Mouse (Mus musculus) midbrain, embryonic 11.5 days (tissue): ENCODE measurements around the gene 4930524J08Rik. TPM values are rescaled to one million over a fixed set of nuclear protein-coding genes. Genes with fewer than 3 reads are reported as not detected.

Experiments
- ATAC-seq: fragments of 200-750 bp; cut with Nextera tagmentation; 2 replicates; pipeline ENCODE4 v1.8.0; 2017; ENCODE audit warnings: moderate TSS enrichment, moderate library complexity; ENCODE audit not compliant: low FRiP score
- DNase-seq: peaks from one replicate; pipeline ENCODE4 v3.0.0; 2015; ENCODE audit warnings: low spot score; ENCODE audit errors: missing footprints
- H3K27ac ChIP-seq: fragments of 300-500 bp; sonication (generic); 2 replicates; pipeline ENCODE4 v1.5.1; 2014; ENCODE audit warnings: low read depth, low read length
- H3K27me3 ChIP-seq: fragments of 300-500 bp; sonication (generic); 2 replicates; pipeline ENCODE4 v1.6.1; 2014; ENCODE audit warnings: mild to moderate bottlenecking, low read length, moderate library complexity, mixed read lengths; ENCODE audit not compliant: control insufficient read depth, insufficient read depth
- H3K36me3 ChIP-seq: fragments of 300-500 bp; sonication (generic); 2 replicates; pipeline ENCODE4 v1.6.1; 2014; ENCODE audit warnings: mild to moderate bottlenecking, low read length, moderate library complexity, mixed read lengths; ENCODE audit not compliant: control insufficient read depth, insufficient read depth
- H3K4me1 ChIP-seq: fragments of 300-500 bp; sonication (generic); 2 replicates; pipeline ENCODE4 v1.6.1; 2014; ENCODE audit warnings: low read length; ENCODE audit not compliant: control insufficient read depth, insufficient read depth
- H3K4me2 ChIP-seq: fragments of 300-500 bp; sonication (generic); 2 replicates; pipeline ENCODE4 v1.6.1; 2014; ENCODE audit warnings: mild to moderate bottlenecking, moderate library complexity
- H3K4me3 ChIP-seq: fragments of 300-500 bp; sonication (generic); 2 replicates; pipeline ENCODE4 v1.5.1; 2014; ENCODE audit warnings: low read depth, low read length
- H3K9ac ChIP-seq: fragments of 300-500 bp; sonication (generic); 2 replicates; pipeline ENCODE4 v1.6.1; 2014; ENCODE audit warnings: low read length
- H3K9me3 ChIP-seq: fragments of 300-500 bp; sonication (generic); 2 replicates; pipeline ENCODE4 v1.6.1; 2016; ENCODE audit warnings: low read length; ENCODE audit not compliant: control insufficient read depth
- WGBS: fragments of 180-500 bp; shearing (Covaris S2); extraction: QIAGEN DNeasy Blood & Tissue Kit; methylation state at CpG from one replicate; pipeline ENCODE4 v1.1.7; 2014; 5-methylcytosine and 5-hydroxymethylcytosine counted together
- polyA plus RNA-seq: library from polyadenylated mRNA; unstranded; fragments of >200 nt; fragmentation: Nextera tagmentation; extraction: Ambion mirVana; gene quantifications from 2 replicates; pipeline ENCODE4 v1.2.1, GENCODE M21; 2014

The 4930524J08Rik gene
- polyA plus RNA-seq, 1 experiment from 2014 or later: 2.0 TPM

DNA sequence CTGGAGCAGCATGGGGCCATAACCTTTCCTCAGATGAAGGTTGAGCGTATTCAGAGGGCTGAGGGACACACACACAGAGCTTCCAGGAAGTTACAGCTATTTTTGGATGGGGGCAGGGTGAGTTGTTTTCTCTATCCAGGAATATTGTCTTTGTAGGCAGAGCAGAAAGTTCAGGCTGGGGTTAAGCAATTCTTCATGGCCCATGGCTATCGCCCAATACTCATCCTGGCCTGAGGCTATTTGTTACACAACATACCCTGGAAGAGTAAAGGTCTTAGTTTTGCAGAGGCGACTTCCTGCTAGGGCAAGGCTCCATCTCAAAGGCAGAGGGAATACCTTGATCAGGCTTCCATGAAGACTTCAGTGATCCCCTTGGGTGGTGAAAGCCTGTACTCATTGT, 15.3 kb downstream of the 4930524J08Rik start:
- H3K4me2 ChIP-seq: no peak overlapping the region
- H3K4me1 ChIP-seq: no peaks in the 10 kb centered on the region
- ATAC-seq (no peak), DNase-seq (peak; percentile 53)
- H3K27me3 ChIP-seq: no peaks in the 10 kb centered on the region
- no peaks in the 10 kb centered on the region for H3K36me3 ChIP-seq
- WGBS: 77% methylated on average over 3 of the region's 3 CpGs
- no peak overlapping the region for H3K4me3 ChIP-seq
- H3K9me3 ChIP-seq: no peaks in the 10 kb centered on the region; the same call in 1 of the 2 replicates
- H3K9ac ChIP-seq: no peak overlapping the region
- H3K27ac ChIP-seq: no peak overlapping the region

DNA sequence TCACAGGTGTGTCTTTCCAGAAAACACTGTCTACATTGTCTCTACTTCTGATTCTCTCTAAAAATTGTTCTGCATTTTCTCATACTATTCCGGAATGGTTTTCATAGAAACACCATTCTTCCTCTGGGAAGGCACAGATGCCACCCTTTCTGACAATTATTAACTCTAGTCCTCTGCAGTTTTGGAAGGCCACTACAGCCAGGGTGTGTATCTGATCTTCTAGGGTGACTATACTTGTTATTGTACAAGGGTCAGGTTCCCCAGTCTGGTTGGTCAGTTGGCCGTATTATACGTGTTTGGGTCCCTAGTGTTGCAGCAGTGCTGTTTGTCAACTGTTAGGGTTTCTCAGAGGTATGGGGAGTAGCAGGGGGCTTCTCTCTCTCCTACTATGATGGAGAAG, 15.8 kb downstream of the 4930524J08Rik start:
- Histone ChIP-seq H3K9me3 (no peaks in the 10 kb centered on the region; the same call in 1 of the 2 replicates), H3K27ac (no peak overlapping the region), H3K4me1 (no peaks in the 10 kb centered on the region), H3K36me3 (no peaks in the 10 kb centered on the region), H3K9ac (no peak overlapping the region), H3K4me2 (no peak overlapping the region), H3K4me3 (no peak overlapping the region), H3K27me3 (no peaks in the 10 kb centered on the region)
- no peak for ATAC-seq
- 88% methylated on average over 3 of the region's 3 CpGs for WGBS
- peak; percentile 14 for DNase-seq

DNA sequence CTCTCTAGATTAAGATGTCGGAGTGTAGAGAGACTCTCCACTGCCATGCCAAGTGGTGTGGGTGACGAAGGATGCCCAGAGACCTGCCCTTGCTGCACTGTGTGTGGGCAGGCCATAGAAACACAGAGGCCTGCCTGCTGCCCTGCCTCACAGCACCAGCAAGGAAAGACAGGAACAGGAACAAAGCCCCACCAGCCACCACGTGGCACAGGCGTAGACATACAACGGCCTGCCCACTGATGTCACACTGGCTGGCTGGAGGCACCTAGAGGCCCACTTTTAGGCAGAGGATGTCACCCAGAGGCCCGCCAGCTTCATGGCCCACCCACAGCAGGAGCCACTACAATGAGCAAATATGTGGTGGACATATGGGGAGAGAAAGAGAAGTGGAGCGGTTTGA, 21.2 kb downstream of the 4930524J08Rik start:
- H3K9me3 ChIP-seq: no peaks in the 10 kb centered on the region; the same call in 1 of the 2 replicates
- no peak overlapping the region for H3K4me2 ChIP-seq
- DNase-seq (no peak), ATAC-seq (no peak)
- H3K4me3 ChIP-seq: no peak overlapping the region
- no peaks in the 10 kb centered on the region for H3K27me3 ChIP-seq
- H3K27ac ChIP-seq: no peak overlapping the region
- 76% methylated on average over 7 of the region's 7 CpGs for WGBS
- no peaks in the 10 kb centered on the region for H3K36me3 ChIP-seq
- H3K9ac ChIP-seq: no peak overlapping the region
- no peaks in the 10 kb centered on the region for H3K4me1 ChIP-seq

DNA sequence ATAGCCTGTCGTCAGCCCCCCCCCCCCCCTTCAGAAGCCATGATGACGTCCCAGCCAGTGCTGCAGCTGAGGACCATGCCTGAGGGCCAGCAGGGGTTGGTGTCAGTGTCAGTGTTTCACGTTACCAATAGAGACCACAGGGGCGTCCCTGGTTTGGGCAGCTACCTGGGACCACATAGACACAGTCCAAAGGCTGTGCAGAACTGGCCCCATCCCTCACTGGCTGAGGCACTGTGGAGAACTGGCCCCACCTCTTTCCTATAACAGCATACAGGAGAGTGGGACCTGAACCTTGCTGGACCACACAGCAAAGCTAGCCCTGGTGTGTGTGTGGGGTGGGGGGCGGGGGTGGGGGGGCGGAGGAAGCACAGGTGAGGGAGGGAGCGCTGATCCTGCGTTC, 21.6 kb downstream of the 4930524J08Rik start:
- DNase-seq (no peak), ATAC-seq (no peak)
- no peaks in the 10 kb centered on the region for H3K36me3 ChIP-seq
- H3K27me3 ChIP-seq: no peaks in the 10 kb centered on the region
- H3K27ac ChIP-seq: no peak overlapping the region
- no peak overlapping the region for H3K9ac ChIP-seq
- H3K4me2 ChIP-seq: no peak overlapping the region
- no peaks in the 10 kb centered on the region for H3K4me1 ChIP-seq
- no peak overlapping the region for H3K4me3 ChIP-seq
- 47% methylated on average over 8 of the region's 8 CpGs for WGBS
- no peaks in the 10 kb centered on the region; the same call in 1 of the 2 replicates for H3K9me3 ChIP-seq

DNA sequence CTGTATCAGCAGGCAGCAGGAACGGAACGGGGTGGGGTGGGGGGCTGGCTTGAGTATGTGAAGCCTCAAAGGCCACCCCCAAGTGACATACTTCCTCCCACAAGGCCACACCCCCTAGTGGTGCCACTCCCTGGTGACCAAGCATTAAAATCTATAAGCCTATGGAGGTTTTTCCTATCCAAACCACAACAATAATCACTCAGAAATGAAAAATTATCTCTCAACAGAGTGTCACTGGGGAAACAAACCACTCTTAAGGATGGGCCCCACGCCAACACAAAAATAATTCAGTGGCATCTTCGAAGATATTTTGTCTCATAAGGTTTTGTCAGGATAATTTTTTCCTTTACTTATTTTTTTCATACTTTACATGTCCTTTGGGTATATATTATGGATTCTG, 25.0 kb downstream of the 4930524J08Rik start:
- DNase-seq (no peak), ATAC-seq (no peak)
- Histone ChIP-seq H3K9me3 (no peaks in the 10 kb centered on the region), H3K9ac (no peak overlapping the region), H3K4me2 (no peak overlapping the region), H3K27ac (no peak overlapping the region), H3K4me1 (no peaks in the 10 kb centered on the region), H3K36me3 (no peaks in the 10 kb centered on the region), H3K27me3 (no peaks in the 10 kb centered on the region), H3K4me3 (no peak overlapping the region)
- WGBS: 87% methylated on average over 4 of the region's 4 CpGs

DNA sequence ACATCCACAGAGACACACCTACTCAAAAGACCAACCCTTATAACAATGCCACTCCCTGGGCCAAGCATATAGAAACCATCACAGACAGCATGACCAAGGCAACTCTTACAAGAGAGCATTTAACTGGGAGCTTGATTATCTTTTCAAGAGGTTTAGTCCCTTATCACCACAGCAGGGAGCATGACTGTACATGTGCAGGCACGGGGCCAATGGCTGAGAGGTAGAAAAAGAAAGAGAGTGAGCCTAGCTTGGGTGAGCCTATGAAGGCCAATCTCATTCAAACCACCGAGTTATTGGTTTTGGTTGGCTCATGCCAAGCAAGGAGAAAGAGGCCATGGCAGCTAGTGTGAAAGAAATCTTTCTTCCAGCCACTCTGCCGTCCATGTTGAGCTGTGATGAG, 26.6 kb downstream of the 4930524J08Rik start:
- DNase-seq: no peak
- no peak for ATAC-seq
- no peak overlapping the region for H3K9ac ChIP-seq
- no peaks in the 10 kb centered on the region for H3K9me3 ChIP-seq
- H3K27me3 ChIP-seq: no peaks in the 10 kb centered on the region
- H3K4me1 ChIP-seq: no peaks in the 10 kb centered on the region
- no peak overlapping the region for H3K4me2 ChIP-seq
- H3K36me3 ChIP-seq: no peaks in the 10 kb centered on the region
- no peak overlapping the region for H3K27ac ChIP-seq
- no peak overlapping the region for H3K4me3 ChIP-seq
- 80% methylated on average over 3 of the region's 3 CpGs for WGBS

DNA sequence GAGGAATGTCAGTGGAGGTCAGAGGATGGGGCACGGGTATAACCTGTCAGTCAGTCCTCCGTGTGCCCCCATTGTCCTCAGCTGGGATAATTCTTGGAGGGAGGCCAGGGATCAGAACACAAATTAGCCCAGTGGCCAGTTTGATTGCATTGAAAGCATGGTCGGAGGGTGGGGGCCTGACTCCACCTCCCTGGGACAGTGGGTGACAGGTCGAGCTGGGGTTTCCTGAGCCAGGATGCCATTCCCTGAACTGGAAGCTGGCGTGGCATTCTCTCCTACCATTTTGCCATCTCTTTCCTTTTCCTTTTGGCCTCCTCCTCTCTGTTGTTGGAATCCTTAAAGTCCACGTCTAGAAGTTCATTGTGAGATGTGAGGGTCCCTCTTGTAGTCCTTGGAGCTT, 27.0 kb downstream of the 4930524J08Rik start:
- Histone ChIP-seq H3K27ac (no peak overlapping the region), H3K36me3 (no peaks in the 10 kb centered on the region), H3K4me1 (no peaks in the 10 kb centered on the region), H3K4me2 (no peak overlapping the region), H3K4me3 (no peak overlapping the region), H3K9me3 (no peaks in the 10 kb centered on the region), H3K27me3 (no peaks in the 10 kb centered on the region), H3K9ac (no peak overlapping the region)
- DNase-seq (no peak), ATAC-seq (no peak)
- 86% methylated on average over 6 of the region's 6 CpGs for WGBS

DNA sequence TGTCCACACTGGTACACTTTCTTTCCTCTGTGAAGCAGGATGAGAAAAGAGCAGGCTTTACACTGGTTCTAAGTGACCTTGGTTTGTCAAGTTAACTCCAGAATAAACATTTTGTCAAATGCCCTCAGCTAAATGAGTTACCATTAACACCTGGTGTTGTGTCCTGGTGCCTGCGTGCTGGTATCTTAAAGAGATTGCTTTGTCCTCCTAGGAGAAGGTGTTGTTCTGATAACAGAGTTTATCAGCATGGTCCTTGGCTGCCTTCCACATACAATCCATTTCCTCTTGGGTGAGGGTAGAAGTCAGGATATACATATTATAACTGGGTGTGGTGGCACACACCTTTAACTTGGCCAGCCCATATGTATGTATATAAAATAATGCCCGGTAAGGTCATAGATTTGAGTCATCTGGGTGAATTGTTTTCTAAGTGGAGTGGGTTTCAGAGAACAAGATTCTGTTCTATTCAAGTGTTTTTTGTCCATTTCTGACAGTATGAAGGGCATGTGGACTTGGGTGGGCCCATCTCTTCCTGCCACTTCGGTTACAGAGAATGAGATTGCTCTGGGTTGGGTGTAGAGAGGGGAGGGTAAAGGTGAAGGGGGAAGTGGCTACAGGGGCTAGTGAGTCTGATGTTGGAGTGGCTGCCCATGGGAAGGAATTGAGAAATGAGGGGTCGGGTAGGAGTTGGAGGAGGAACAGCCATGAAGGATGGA, 27.6 kb downstream of the 4930524J08Rik start:
- no peak for ATAC-seq
- WGBS: 93% methylated on average over 4 of the region's 4 CpGs
- no peaks in the 10 kb centered on the region for H3K4me1 ChIP-seq
- no peaks in the 10 kb centered on the region for H3K9me3 ChIP-seq
- H3K4me3 ChIP-seq: no peak overlapping the region
- H3K27ac ChIP-seq: no peak overlapping the region
- no peaks in the 10 kb centered on the region for H3K27me3 ChIP-seq
- H3K36me3 ChIP-seq: no peaks in the 10 kb centered on the region
- DNase-seq: no peak
- no peak overlapping the region for H3K9ac ChIP-seq
- H3K4me2 ChIP-seq: no peak overlapping the region

DNA sequence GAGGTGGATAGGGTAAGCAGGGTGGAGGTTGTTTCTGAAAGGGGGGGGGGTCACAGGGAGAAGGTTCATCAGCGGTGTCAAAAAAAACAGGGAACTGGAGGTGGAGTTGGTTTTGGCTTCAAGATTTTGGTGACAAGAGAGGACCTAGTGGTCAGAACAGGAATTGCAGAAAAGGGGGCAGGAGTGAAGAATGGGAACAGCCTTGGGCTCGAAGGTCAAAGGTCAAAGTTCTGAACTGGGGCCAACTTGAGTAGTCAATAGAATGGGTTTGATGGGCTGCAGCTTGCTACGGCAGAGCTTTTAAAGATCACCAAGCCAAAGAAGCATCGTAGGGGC, 28.1 kb downstream of the 4930524J08Rik start:
- no peaks in the 10 kb centered on the region for H3K4me1 ChIP-seq
- 85% methylated on average over 4 of the region's 4 CpGs for WGBS
- no peaks in the 10 kb centered on the region for H3K36me3 ChIP-seq
- no peak overlapping the region for H3K9ac ChIP-seq
- no peaks in the 10 kb centered on the region for H3K9me3 ChIP-seq
- no peak overlapping the region for H3K4me3 ChIP-seq
- H3K4me2 ChIP-seq: no peak overlapping the region
- DNase-seq: peak; percentile 88
- no peak for ATAC-seq
- H3K27ac ChIP-seq: no peak overlapping the region
- no peaks in the 10 kb centered on the region for H3K27me3 ChIP-seq
